Mouse (Mus musculus): ENCODE data around the gene Gal.

GRCm38 (mm10) chr19:3422488-3422887 lies 8.1 kb upstream of the Gal start:
- no peak for TF ChIP-seq CTCF (IDR thresholded peaks at IDR 0.05; ENCODE audit: low read depth)
- TF ChIP-seq EP300 (IDR thresholded peaks at IDR 0.05; ENCODE audit: low read depth) = no peak

Data from liver, embryonic 14.5 days (tissue).